Mouse (Mus musculus) layer of hippocampus, adult 11-12 months (tissue): ENCODE data around the gene Olfr970.
"Not testable (repeated sequence)": the region's sequence is repeated elsewhere in the genome, so short reads cannot be mapped to it uniquely, and the experiment has no call there.

Experiments
- DNase-seq: peaks from one replicate; pipeline ENCODE4 v3.0.0; 2022; ENCODE audit warnings: low spot score

Gene Olfr970

DNA sequence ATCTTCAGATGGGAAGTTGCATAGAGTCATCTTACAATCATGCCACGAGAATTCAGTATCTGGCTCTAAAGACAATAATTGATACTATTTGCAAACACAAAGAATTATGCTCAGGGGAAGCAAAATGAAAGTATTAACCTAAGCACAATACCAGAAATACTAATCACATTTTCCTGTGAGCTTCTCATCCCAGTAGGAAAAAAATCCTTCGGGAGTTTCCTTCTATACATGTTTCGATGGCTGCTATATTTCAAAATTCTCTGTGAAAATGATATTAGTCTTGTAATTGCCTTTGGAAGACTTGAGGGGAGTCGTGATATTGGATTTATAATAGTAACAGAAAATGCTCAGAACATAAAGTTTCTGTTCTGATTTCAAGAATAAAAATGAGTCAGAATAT is at the start of gene Olfr970:
Gene Olfr970, plus strand, starts transcription at position 301 of the 400 bp plus-strand sequence.
- no peak for DNase-seq

DNA sequence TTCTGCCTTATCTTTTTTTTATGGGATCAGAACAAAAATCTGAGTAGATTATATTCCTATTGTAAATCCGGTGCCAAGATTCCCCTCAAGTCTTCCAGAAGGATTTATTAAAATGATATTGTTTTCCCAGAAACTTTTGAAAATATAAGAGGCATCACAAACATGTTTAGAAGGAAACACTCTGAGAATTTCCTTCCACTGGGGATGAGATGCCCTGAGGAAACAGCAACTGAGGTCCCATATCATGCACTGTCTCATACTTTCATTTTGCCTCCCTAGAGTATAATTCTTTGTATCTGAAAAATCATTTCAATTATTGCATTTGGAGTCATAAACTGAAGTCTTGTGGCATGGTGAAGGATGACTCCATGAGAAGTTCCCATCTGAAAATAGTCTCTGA is 25.5 kb upstream of the Olfr970 start, which contains the start of gene Olfr968:
Gene Olfr968, minus strand, starts transcription at position 101 of the 400 bp plus-strand sequence.
- DNase-seq, result no peak

DNA sequence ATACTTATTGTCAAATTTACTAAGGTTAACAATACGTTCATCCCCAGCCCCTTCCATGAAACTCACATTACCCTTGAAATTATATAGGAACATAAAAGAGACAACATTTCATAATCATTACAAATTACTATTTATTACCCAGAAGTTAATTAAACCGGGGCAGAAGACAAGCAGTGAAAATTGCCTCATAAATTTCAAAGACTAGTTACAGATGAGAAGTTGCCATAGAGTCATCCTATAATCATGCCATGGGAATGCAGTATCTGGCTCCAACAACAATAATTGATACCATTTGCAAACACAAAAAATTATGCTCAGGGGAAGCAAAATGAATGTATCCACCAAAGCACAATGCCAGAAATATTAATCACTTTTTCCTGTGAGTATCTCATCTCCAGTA is 18.1 kb upstream of the Olfr970 start, which contains the start of gene Olfr969:
Gene Olfr969, plus strand, starts transcription at position 388 of the 400 bp plus-strand sequence.
- no peak for DNase-seq

DNA sequence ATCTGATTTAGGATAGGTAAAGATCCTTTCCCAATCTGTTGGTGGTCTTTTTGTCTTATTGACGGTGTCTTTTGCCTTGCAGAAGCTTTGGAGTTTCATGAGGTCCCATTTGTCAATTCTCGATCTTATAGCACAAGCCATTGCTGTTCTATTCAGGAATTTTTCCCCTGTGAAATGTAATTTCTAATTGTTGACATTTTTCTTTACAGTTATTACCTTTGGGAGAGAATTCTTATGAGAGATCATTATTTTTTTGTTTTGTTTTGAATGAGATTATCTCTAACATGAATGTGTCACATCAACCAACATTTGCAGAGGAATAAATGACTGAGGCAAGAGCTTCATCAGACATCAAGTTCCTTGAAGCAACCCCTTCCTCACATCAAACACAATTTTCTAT is 27.9 kb downstream of the Olfr970 start, which contains the start of gene Olfr971:
Gene Olfr971, plus strand, starts transcription at position 301 of the 400 bp plus-strand sequence.
- DNase-seq, result not testable (repeated sequence)

DNA sequence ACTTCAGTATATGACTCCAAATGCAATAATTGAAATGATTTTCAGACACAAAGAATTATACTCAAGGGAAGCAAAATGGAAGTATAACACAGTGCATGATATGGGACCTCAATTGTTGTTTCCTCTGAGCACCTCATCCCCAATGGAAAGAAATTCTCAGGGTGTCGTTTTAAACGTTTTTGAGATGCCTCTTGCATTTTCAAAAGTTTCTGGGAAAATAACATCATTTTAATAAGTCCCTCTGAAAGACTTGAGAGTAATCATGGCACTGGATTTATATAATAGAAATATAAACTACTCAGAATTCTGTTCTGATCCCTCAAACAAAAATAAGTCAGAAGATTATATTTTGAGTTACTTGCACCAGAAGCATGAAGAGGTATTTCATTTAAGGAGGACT is 57.5 kb downstream of the Olfr970 start, which contains the start of gene Olfr972:
Gene Olfr972, plus strand, starts transcription at position 301 of the 400 bp plus-strand sequence.
- no peak for DNase-seq
